Mouse (Mus musculus) lung, postnatal 4 days (tissue): ENCODE data around the gene Usp18.
A peak's percentile ranks its signal among the peaks of the same experiment; 100 is the strongest.

Experiments
- DNase-seq, 2 experiments: peaks; one replicate each; pipeline ENCODE4 v3.0.0; 2021

Gene Usp18

GRCm38 (mm10) chr6:121245127-121246036 lies at the start of gene Usp18:
TSS of gene Usp18 (plus strand) at chr6:121245906.
- peak; percentile 93 to 94 for DNase-seq

GRCm38 (mm10) chr6:121197807-121198365 lies 47.8 kb upstream of the Usp18 start:
- DNase-seq: no peak

DNA sequence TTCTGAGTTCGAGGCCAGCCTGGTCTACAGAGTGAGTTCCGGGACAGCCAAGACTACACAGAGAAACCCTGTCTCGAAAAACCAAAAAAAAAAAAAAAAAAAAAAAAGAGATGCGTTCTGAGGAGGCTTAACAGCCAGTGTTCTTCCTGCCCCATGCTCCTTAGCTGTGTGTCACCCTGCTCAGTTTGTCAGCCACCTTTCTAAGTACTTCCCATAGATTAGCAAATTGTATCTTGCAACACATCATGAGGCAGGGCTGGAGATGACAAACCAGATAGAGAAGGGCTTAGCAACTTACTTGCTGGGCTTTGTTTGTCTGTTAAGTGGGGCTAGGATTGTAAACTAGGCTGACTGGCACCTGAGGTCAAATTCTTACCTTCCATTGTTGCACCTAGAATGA lies 45.2 kb upstream of the Usp18 start:
- no peak for DNase-seq

GRCm38 (mm10) chr6:121202026-121202425 lies 43.7 kb upstream of the Usp18 start:
- DNase-seq: no peak

- no peak for DNase-seq
Measured at GRCm38 (mm10) chr6:121206481-121206880, 39.2 kb upstream of the Usp18 start.

GRCm38 (mm10) chr6:121209584-121209983 lies 36.1 kb upstream of the Usp18 start:
- DNase-seq: peak; percentile 20 to 44

- DNase-seq: peak; percentile 60 to 78
Measured at GRCm38 (mm10) chr6:121210149-121210925, 35.4 kb upstream of the Usp18 start, which contains the start of gene Tuba8. TSS of gene Tuba8 (plus strand) at chr6:121210696.

DNA sequence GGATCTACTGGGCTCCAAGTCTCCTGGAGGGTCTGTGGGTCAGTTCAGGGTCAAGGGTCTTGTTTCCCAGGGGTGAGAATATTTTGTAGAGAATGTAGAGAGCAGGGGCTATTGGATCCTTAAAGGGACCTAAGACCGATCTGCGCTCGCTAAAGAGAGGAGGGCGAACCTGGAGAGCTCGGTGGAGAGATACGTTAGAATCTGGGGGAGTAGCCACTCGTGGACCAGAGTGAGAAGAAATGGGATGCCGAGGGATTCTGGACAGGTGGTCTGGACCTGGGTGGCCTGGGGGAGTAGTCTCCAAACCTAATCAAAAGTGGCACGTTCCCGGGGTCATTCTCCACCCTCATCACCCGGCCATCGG lies 34.8 kb upstream of the Usp18 start:
- peak in 1 of 2 experiments; percentile 18 for DNase-seq

DNA sequence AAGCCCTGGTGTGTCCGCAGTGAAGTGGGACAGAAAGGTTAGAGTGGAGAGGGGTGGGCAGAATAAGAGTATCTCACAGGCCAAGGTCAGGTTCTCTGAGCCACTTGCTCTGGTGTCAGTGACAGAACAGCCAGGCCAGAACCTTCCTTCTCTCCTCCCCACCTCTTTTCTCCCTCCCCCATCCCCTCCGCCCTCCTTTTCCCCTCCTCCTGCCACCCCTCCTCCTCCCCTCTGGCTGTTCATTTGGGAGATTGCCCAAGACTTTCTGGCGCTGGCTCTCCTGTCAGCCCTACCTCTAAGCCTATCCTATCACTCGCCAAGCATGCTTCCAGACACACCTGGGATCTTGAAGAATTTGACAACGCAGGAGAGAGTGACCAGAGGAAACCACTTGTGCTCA lies 34.0 kb upstream of the Usp18 start:
- DNase-seq: peak; percentile 47 to 64

DNA sequence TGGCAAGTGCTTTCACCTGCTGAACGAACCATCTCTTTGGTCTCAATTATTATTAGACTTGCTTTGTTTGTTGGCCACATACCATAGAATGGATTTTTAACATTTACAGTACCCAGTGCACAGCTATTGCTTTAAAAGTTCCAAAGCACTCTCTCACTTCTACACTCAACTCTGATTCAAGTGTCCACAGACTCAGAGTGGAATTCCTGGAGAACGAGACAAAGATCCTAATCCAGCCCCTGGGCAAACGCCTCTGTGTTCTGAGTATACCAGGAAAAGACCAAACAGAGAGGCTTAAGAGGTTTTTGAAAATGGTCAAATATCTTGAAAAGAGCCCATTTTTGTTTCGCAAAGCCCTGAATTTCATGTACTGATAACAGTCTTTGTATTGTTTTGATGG lies 32.7 kb upstream of the Usp18 start:
- DNase-seq: no peak

- no peak for DNase-seq
Measured at GRCm38 (mm10) chr6:121214221-121214620, 31.5 kb upstream of the Usp18 start.

GRCm38 (mm10) chr6:121214667-121215330 lies 30.9 kb upstream of the Usp18 start:
- no peak for DNase-seq

DNA sequence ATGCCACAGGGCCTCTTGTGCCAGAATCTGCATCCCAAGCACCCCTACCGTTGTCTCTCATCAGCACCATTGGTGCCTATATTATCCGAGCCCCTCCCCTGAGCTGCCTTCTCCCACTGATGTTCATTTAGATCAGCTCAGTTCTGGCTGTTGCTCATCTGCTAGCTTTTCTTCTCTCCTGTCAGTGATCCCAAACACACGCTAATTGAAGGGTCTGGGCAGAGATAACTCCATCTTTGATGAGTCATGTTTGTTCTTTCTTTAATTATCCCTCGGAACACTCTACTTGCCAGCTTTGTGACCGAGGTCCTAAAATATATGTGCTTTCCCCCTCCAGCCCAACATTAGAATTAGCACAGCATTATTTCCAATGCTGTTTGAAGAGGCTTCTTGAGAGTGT lies 30.4 kb upstream of the Usp18 start:
- DNase-seq: no peak

DNA sequence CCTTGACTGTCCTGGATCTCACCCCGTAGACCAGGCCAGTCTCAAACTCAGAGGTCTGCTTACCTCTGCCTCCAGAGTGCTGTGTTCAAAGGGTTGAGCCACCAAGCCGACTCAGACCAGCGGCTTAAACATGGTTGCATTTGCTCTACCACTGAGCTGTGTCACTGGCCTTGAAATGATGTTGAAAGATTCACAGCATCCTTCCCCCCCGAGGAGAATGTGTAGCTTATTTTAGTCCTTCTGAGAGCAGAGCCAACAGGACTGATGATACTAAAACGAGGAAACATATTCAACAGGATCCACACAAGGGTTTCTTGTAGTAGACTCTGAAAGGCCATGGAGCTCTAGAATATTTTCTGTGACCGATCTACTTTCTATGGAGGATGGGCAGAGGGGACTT lies 29.8 kb upstream of the Usp18 start:
- no peak for DNase-seq

- no peak for DNase-seq
Measured at GRCm38 (mm10) chr6:121216589-121217255, 29.0 kb upstream of the Usp18 start.

DNA sequence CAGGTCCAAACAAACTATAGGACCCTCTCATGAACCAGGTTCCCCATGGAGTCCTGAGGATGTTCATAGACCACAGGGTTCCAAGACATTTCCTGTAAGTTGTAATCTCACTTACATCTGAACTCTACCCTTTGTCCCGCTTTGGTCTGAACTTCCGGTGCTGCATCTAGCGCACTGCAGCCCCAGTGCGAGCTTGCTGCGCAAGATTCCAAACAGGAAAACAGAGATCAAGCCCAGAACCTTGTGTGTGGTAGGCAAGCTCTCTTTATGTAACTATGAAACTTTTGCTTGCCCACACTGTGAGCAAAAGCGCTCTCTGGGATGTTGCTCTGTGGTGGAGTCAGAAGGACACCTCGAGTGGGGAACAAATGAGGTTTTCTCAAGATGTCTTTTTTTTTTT lies 27.7 kb upstream of the Usp18 start:
- DNase-seq: no peak

DNA sequence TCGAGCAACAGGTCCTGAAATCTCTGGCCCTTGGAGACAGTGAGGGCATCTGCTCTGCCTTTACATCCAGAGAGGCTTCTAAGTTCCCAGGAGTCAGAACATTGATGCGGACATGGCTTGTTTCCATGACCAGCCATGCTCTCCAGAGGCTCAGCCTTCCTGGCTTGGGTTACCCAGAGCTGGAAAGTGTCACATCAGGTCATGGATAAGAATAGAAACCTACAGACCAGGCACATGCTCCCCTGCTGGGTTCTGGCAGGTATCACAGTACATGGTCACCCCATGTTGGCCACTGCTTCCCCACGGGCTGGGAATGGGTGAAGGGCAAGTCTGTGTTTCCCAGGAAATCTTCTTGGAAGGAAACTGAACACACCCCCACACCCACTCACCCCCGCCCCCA lies 26.3 kb upstream of the Usp18 start:
- DNase-seq: no peak

GRCm38 (mm10) chr6:121220181-121220580 lies 25.5 kb upstream of the Usp18 start:
- no peak for DNase-seq

GRCm38 (mm10) chr6:121221876-121222597 lies 23.7 kb upstream of the Usp18 start:
- DNase-seq: no peak

DNA sequence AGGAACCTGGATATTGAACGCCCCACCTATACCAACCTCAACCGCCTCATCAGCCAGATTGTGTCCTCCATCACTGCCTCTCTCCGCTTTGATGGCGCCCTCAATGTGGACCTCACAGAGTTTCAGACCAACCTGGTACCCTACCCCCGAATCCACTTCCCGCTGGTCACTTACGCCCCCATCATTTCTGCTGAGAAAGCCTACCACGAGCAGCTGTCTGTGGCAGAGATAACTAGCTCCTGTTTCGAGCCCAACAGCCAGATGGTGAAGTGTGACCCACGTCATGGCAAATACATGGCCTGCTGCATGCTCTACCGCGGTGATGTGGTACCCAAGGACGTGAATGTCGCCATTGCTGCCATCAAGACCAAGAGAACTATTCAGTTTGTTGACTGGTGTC lies 22.7 kb upstream of the Usp18 start:
- DNase-seq: peak in 1 of 2 experiments; percentile 18

DNA sequence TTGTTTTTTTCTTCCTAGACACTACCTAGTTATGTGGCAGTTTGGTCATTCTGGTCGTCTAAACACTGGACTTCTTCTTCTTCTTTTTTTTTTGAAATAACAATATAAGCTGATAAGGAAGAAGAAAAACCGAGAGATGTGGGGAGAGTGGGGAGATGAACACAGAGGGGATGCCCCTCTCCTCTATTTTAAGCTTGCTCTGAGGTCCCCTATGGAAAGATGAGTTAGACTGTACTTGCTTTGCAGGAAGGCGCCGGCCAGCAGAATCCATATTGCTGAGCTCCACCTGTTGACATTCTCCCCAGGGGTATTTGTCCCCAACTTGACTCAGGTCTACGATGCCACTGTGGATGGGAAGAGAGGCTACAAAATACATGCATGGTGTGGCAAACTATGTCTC lies 21.6 kb upstream of the Usp18 start:
- no peak for DNase-seq

GRCm38 (mm10) chr6:121224993-121225392 lies 20.7 kb upstream of the Usp18 start:
- no peak for DNase-seq
